Mouse (Mus musculus): ENCODE measurements at regions not wholly inside any gene's neighbourhood (a gene's known extent, or its start where the extent isn't known, plus 50 kb on each side); places are given as distances from the start of the nearest gene placed in this dataset.

GRCm38 (mm10) chr1:19951050-19951679 lies 666.7 kb downstream of the Pkhd1 start:
- no peak for DNase-seq (ENCODE audit: low read depth)

GRCm38 (mm10) chr1:19951680-19952248 lies 666.1 kb downstream of the Pkhd1 start:
- peak; percentile 55 for DNase-seq (ENCODE audit: low read depth)

GRCm38 (mm10) chr1:19973364-19973763 lies 644.5 kb downstream of the Pkhd1 start:
- no peak for DNase-seq (ENCODE audit: low read depth)

GRCm38 (mm10) chr1:19973981-19974380 lies 643.9 kb downstream of the Pkhd1 start:
- DNase-seq (ENCODE audit: low read depth), result no peak

- DNase-seq (ENCODE audit: low read depth), result no peak
Measured at GRCm38 (mm10) chr1:19975436-19975835, 642.4 kb downstream of the Pkhd1 start.

GRCm38 (mm10) chr1:19981189-19981588 lies 636.7 kb downstream of the Pkhd1 start:
- DNase-seq (ENCODE audit: low read depth), result no peak

- DNase-seq (ENCODE audit: low read depth), result no peak
Measured at GRCm38 (mm10) chr1:19982791-19983190, 635.1 kb downstream of the Pkhd1 start.

- DNase-seq (ENCODE audit: low read depth), result no peak
Measured at GRCm38 (mm10) chr1:19983504-19983903, 634.4 kb downstream of the Pkhd1 start.

GRCm38 (mm10) chr1:19989921-19990320 lies 627.9 kb downstream of the Pkhd1 start:
- DNase-seq (ENCODE audit: low read depth), result no peak

Measured in gonadal fat pad, adult 2 months (tissue).